Mouse (Mus musculus): ENCODE data around the gene Ccdc71. TPM values are rescaled to one million over a fixed set of nuclear protein-coding genes. Genes with fewer than 3 reads are reported as not detected.

The Ccdc71 gene
- polyA plus RNA-seq, 1 experiment from 2014 or later = 54.1 TPM

GRCm38 (mm10) chr9:108499231-108499630 lies 38.9 kb downstream of the Ccdc71 start:
- WGBS = 96% methylated on average over 7 of the region's 7 CpGs
- no peak for DNase-seq (ENCODE audit: extremely low spot score, low spot score)
- H3K27ac ChIP-seq = no peak overlapping the region
- H3K9me3 ChIP-seq = no peaks in the 10 kb centered on the region
- no peaks in the 10 kb centered on the region for H3K4me1 ChIP-seq
- peaks cover 95% of the 10 kb centered on the region for H3K36me3 ChIP-seq (replicated peaks)
- no peaks in the 10 kb centered on the region for H3K27me3 ChIP-seq (ENCODE audit: poor library complexity, severe bottlenecking)
- no peak overlapping the region for H3K4me3 ChIP-seq

DNA sequence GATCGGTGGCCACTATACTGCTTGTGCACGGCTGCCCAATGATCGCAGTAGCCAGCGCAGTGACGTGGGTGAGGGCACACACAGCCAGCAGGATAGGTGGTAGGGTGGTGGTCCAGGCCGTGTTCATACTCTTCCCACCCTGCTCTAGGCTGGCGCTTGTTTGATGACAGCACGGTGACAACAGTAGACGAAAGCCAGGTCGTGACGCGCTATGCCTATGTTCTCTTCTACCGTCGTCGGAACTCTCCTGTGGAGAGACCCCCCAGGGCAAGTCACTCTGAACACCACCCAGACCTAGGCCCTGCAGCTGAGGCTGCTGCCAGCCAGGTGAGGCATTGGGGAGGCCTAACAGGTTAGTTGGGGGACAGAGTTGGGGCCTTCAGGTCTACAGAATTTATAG lies 39.6 kb downstream of the Ccdc71 start:
- WGBS = 95% methylated on average over 15 of the region's 15 CpGs
- Histone ChIP-seq H3K27ac (no peak overlapping the region), H3K4me1 (no peaks in the 10 kb centered on the region), H3K27me3 (ENCODE audit: poor library complexity, severe bottlenecking) (no peaks in the 10 kb centered on the region), H3K9me3 (no peaks in the 10 kb centered on the region), H3K36me3 (replicated peaks) (peaks cover 88% of the 10 kb centered on the region), H3K4me3 (no peak overlapping the region)
- no peak for DNase-seq (ENCODE audit: extremely low spot score, low spot score)

- no peak for DNase-seq (ENCODE audit: extremely low spot score, low spot score)
- peaks cover 50% of the 10 kb centered on the region for H3K36me3 ChIP-seq (replicated peaks)
- no peak overlapping the region for H3K27ac ChIP-seq
- no peaks in the 10 kb centered on the region for H3K9me3 ChIP-seq
- 90% methylated on average over 7 of the region's 7 CpGs for WGBS
- peaks cover 22% of the 10 kb centered on the region for H3K4me1 ChIP-seq
- H3K27me3 ChIP-seq (ENCODE audit: poor library complexity, severe bottlenecking) = no peaks in the 10 kb centered on the region
- H3K4me3 ChIP-seq = peak overlapping the region; percentile 71
Observed at GRCm38 (mm10) chr9:108506901-108507300, 46.6 kb downstream of the Ccdc71 start.

DNA sequence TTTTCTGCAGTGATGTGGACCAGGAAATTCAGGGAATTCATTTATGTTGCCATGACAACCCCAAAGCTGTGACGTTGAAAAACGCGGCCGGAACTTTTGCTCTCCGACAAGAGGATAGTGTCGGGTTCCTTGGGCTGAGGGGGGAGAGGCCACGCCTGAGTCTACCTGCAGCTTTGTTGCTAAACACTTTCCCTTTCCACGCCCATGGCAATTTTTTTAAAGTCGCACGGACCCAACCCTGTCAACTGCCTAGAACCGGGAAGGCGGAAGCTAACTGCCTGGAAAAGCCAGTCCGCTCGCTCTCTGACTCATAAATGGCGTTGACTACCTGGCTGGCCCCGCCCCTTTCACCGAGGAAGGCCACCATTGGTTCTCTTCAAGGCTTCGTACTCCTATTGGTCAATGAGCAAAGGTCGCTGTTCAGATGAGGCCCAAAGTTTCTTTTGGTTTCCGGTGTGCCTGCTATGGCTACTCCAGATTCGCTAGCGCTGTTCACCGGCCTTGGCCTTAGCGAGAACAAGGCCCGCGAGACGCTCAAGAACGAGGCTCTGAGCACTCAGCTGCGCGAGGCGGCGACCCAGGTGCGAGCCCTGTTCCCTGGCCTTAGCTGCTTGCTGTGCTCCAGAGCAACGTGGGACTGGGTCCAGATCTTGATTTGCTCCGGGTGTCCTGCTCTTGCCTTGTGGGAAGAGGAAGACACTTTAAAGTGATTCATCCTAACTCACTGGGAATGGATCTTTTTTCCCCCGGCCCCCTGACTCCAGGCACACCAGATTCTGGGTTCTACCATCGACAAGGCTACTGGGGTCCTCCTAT lies 47.5 kb downstream of the Ccdc71 start, which contains the start of gene Qars:
TSS of gene Qars (plus strand) at position 88 of the 816 bp plus-strand sequence.
- H3K36me3 ChIP-seq (replicated peaks) = peaks cover 50% of the 10 kb centered on the region
- no peaks in the 10 kb centered on the region for H3K27me3 ChIP-seq (ENCODE audit: poor library complexity, severe bottlenecking)
- H3K27ac ChIP-seq = peak within 1 kb of the TSS; percentile 86
- under 1% methylated on average over 37 of the region's 37 CpGs for whole genome bisulfite sequencing
- no peaks in the 10 kb centered on the region for H3K9me3 ChIP-seq
- peak within 1 kb of the TSS; percentile 71 for H3K4me3 ChIP-seq
- H3K4me1 ChIP-seq = peaks cover 22% of the 10 kb centered on the region
- DNase-seq (ENCODE audit: extremely low spot score, low spot score) = peak; percentile 95

DNA sequence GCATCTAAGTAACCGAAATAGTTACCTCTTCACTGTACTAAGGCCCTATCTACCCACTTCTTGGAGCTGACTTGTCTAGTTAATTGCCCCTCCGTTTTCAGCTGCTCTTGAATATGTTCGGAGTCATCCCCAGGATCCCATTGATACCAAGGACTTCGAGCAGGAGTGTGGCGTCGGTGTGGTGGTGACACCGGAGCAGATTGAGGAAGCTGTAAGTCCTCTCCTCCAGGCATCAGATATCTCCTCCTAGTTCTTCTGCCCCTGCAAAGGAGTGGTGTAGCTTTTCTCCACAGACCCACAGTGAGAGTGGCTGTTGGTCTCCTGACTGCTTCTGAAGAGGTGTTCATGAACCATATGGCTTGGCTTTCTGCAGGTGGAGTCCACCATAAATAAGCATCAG lies 48.4 kb downstream of the Ccdc71 start:
- no peaks in the 10 kb centered on the region for H3K27me3 ChIP-seq (ENCODE audit: poor library complexity, severe bottlenecking)
- no peak for DNase-seq (ENCODE audit: extremely low spot score, low spot score)
- no peak overlapping the region for H3K27ac ChIP-seq
- H3K4me3 ChIP-seq = peak overlapping the region; percentile 71
- WGBS = 89% methylated on average over 7 of the region's 7 CpGs
- peaks cover 22% of the 10 kb centered on the region for H3K4me1 ChIP-seq
- no peaks in the 10 kb centered on the region for H3K9me3 ChIP-seq
- peaks cover 50% of the 10 kb centered on the region for H3K36me3 ChIP-seq (replicated peaks)

Other genes with a start within 250 kb of the Ccdc71 start
- gene Dag1, start 196.6 kb upstream of the Ccdc71 start, polyA plus RNA-seq (2016; fragmentation: Nextera tagmentation; extraction: Ambion mirVana) = 74.0 and 76.4 TPM in 2 replicates
- gene Nicn1, start 170.1 kb upstream of the Ccdc71 start, polyA plus RNA-seq (2016; fragmentation: Nextera tagmentation; extraction: Ambion mirVana) = 31.6 and 34.3 TPM in 2 replicates
- gene Amt, start 163.7 kb upstream of the Ccdc71 start, polyA plus RNA-seq (2016; fragmentation: Nextera tagmentation; extraction: Ambion mirVana) = 34.8 and 40.0 TPM in 2 replicates
- gene Rhoa, start 154.4 kb upstream of the Ccdc71 start, polyA plus RNA-seq (2016; fragmentation: Nextera tagmentation; extraction: Ambion mirVana) = 257 and 290 TPM in 2 replicates
- gene Tcta, start 154.4 kb upstream of the Ccdc71 start, polyA plus RNA-seq (2016; fragmentation: Nextera tagmentation; extraction: Ambion mirVana) = 13.4 and 13.8 TPM in 2 replicates
- gene Gpx1, start 121.6 kb upstream of the Ccdc71 start, polyA plus RNA-seq (2016; fragmentation: Nextera tagmentation; extraction: Ambion mirVana) = 806 and 868 TPM in 2 replicates
- gene Usp4, start 112.7 kb upstream of the Ccdc71 start, polyA plus RNA-seq (2016; fragmentation: Nextera tagmentation; extraction: Ambion mirVana) = 132 and 133 TPM in 2 replicates
- 0.60 and 0.65 TPM in 2 replicates for gene 1700102P08Rik, start 67.7 kb upstream of the Ccdc71 start, polyA plus RNA-seq (2016; fragmentation: Nextera tagmentation; extraction: Ambion mirVana)
- 0.57 and 0.97 TPM in 2 replicates for gene Ccdc36, start 32.0 kb upstream of the Ccdc71 start, polyA plus RNA-seq (2016; fragmentation: Nextera tagmentation; extraction: Ambion mirVana)
- gene BC048562, start 24.0 kb upstream of the Ccdc71 start, polyA plus RNA-seq (2016; fragmentation: Nextera tagmentation; extraction: Ambion mirVana) = not detected in 2 replicates
- gene Klhdc8b, start 1.1 kb downstream of the Ccdc71 start, polyA plus RNA-seq (2016; fragmentation: Nextera tagmentation; extraction: Ambion mirVana) = 33.1 and 40.3 TPM in 2 replicates
- gene Lamb2, start 19.2 kb downstream of the Ccdc71 start, polyA plus RNA-seq (2016; fragmentation: Nextera tagmentation; extraction: Ambion mirVana) = 34.8 and 40.8 TPM in 2 replicates
- 76.1 and 79.9 TPM in 2 replicates for gene Usp19, start 30.1 kb downstream of the Ccdc71 start, polyA plus RNA-seq (2016; fragmentation: Nextera tagmentation; extraction: Ambion mirVana)
- gene Qars, start 47.2 kb downstream of the Ccdc71 start, polyA plus RNA-seq (2016; fragmentation: Nextera tagmentation; extraction: Ambion mirVana) = 113 and 117 TPM in 2 replicates
- 160 and 164 TPM in 2 replicates for gene Qrich1, start 56.3 kb downstream of the Ccdc71 start, polyA plus RNA-seq (2016; fragmentation: Nextera tagmentation; extraction: Ambion mirVana)
- 244 and 260 TPM in 2 replicates for gene Impdh2, start 99.8 kb downstream of the Ccdc71 start, polyA plus RNA-seq (2016; fragmentation: Nextera tagmentation; extraction: Ambion mirVana)
- 43.3 and 50.6 TPM in 2 replicates for gene Ndufaf3, start 106.9 kb downstream of the Ccdc71 start, polyA plus RNA-seq (2016; fragmentation: Nextera tagmentation; extraction: Ambion mirVana)
- 192 and 201 TPM in 2 replicates for gene Dalrd3, start 109.4 kb downstream of the Ccdc71 start, polyA plus RNA-seq (2016; fragmentation: Nextera tagmentation; extraction: Ambion mirVana)
- 203 and 212 TPM in 2 replicates for gene Wdr6, start 118.2 kb downstream of the Ccdc71 start, polyA plus RNA-seq (2016; fragmentation: Nextera tagmentation; extraction: Ambion mirVana)
- 11.9 and 12.1 TPM in 2 replicates for gene P4htm, start 137.1 kb downstream of the Ccdc71 start, polyA plus RNA-seq (2016; fragmentation: Nextera tagmentation; extraction: Ambion mirVana)
- gene Arih2, start 188.9 kb downstream of the Ccdc71 start, polyA plus RNA-seq (2016; fragmentation: Nextera tagmentation; extraction: Ambion mirVana) = 64.1 and 69.1 TPM in 2 replicates
- gene Slc25a20, start 201.6 kb downstream of the Ccdc71 start, polyA plus RNA-seq (2016; fragmentation: Nextera tagmentation; extraction: Ambion mirVana) = 33.1 and 35.8 TPM in 2 replicates
- gene Prkar2a, start 228.8 kb downstream of the Ccdc71 start, polyA plus RNA-seq (2016; fragmentation: Nextera tagmentation; extraction: Ambion mirVana) = 28.5 and 30.1 TPM in 2 replicates

Measured in forebrain, embryonic 10.5 days (tissue).